11 mouse cellular contexts compared by ENCODE assay signal in the genomic region with DNA sequence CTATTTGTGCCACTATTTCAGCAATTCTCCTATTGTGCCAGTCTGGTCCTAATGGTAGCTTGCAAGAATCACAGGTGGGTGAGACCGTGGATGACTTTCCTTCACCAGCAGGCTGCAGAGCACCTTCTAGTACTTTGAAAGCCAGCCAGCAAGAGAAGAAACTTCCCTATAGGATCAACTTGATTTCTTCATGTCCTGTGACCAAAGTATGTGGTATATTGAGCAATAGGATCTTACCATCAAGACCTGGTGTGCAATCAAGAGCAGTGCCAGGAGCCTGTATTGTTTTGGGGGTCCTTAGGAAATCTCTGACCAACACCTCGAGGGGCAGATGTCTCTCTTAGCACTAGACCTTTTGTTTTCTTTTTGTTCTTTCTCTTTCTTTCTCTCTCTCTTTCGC.
"Had no signal": no experiment of that assay in that cellular context is flagged by ENCODE, and none has a peak within 500 bp of the region (broad histone marks: within the 10 kb centered on the region; RNA-seq: fewer than 3 reads in every experiment).

No protein-coding gene starts in this region.

- ATAC-seq: intestine, postnatal 0 days had no signal

- H3K9me3 ChIP-seq: limb, embryonic 15.5 days; liver, embryonic 13.5 days; midbrain, embryonic 10.5 days had no signal

- H3K4me2 ChIP-seq: limb, embryonic 15.5 days; liver, embryonic 13.5 days had no signal

- H3K9ac ChIP-seq: limb, embryonic 15.5 days; liver, embryonic 13.5 days had no signal

- H3K27ac ChIP-seq: limb, embryonic 15.5 days; liver, embryonic 13.5 days; midbrain, embryonic 10.5 days had no signal

- DNase-seq: kidney, adult 8-10 months; kidney, postnatal 36 days; layer of hippocampus, adult 9-11 months; layer of hippocampus, postnatal 36 days; liver, embryonic 13.5 days; midbrain, embryonic 14.5 days; thymus, adult 18-20 months; thymus, postnatal 25 days had no signal

- H3K4me3 ChIP-seq: limb, embryonic 15.5 days; liver, embryonic 13.5 days; midbrain, embryonic 10.5 days had no signal

- H3K27me3 ChIP-seq: limb, embryonic 15.5 days; liver, embryonic 13.5 days had no signal

- H3K36me3 ChIP-seq: limb, embryonic 15.5 days; liver, embryonic 13.5 days; midbrain, embryonic 10.5 days had no signal
